Mouse (Mus musculus) heart, embryonic 11.5 days (tissue): ENCODE results near the gene Gipc2. TPM values are rescaled to one million over a fixed set of nuclear protein-coding genes. Genes with fewer than 3 reads are reported as not detected.
"Not testable (repeated sequence)": the region's sequence is repeated elsewhere in the genome, so short reads cannot be mapped to it uniquely, and the experiment has no call there.

Experiments used
- ATAC-seq: fragments of 200-750 bp; cut with Nextera tagmentation; replicated peaks from 2 replicates; pipeline ENCODE4 v1.8.0; 2017; ENCODE audit warnings: moderate library complexity; ENCODE audit not compliant: insufficient number of reproducible peaks, low FRiP score, low TSS enrichment
- H3K27ac ChIP-seq: fragments of 300-500 bp; sonication (generic); 2 replicates; pipeline ENCODE4 v1.5.1; 2014; ENCODE audit warnings: mild to moderate bottlenecking, low read depth, low read length
- H3K27me3 ChIP-seq: fragments of 300-500 bp; sonication (generic); 2 replicates; pipeline ENCODE4 v1.6.1; 2014; ENCODE audit warnings: mild to moderate bottlenecking, low read length, mixed read lengths; ENCODE audit not compliant: control insufficient read depth, insufficient read depth
- H3K36me3 ChIP-seq: fragments of 300-500 bp; sonication (generic); 2 replicates; pipeline ENCODE4 v1.6.1; 2014; ENCODE audit warnings: mild to moderate bottlenecking, low read length, moderate library complexity, mixed read lengths; ENCODE audit not compliant: control insufficient read depth, insufficient read depth
- H3K4me1 ChIP-seq: fragments of 300-500 bp; sonication (generic); 2 replicates; pipeline ENCODE4 v1.6.1; 2014; ENCODE audit warnings: low read length; ENCODE audit not compliant: control insufficient read depth, insufficient read depth
- H3K4me2 ChIP-seq: fragments of 300-500 bp; sonication (generic); 2 replicates; pipeline ENCODE4 v1.6.1; 2014; ENCODE audit warnings: mild to moderate bottlenecking, moderate library complexity
- H3K4me3 ChIP-seq: fragments of 300-500 bp; sonication (generic); 2 replicates; pipeline ENCODE4 v1.5.1; 2014; ENCODE audit warnings: low read depth, low read length
- H3K9ac ChIP-seq: fragments of 300-500 bp; sonication (generic); 2 replicates; pipeline ENCODE4 v1.6.1; 2014; ENCODE audit warnings: mild to moderate bottlenecking, low read depth, low read length, moderate library complexity
- H3K9me3 ChIP-seq: fragments of 300-500 bp; sonication (generic); replicated peaks from 2 replicates; pipeline ENCODE4 v1.6.1; 2016; ENCODE audit warnings: low read length; ENCODE audit not compliant: control insufficient read depth
- WGBS: fragments of 180-500 bp; shearing (Covaris S2); extraction: QIAGEN DNeasy Blood & Tissue Kit; methylation state at CpG from one replicate; pipeline ENCODE4 v1.1.7; 2014; ENCODE audit not compliant: insufficient replicate concordance; 5-methylcytosine and 5-hydroxymethylcytosine counted together
- polyA plus RNA-seq: library from polyadenylated mRNA; unstranded; fragments of >200 nt; fragmentation: Nextera tagmentation; extraction: Ambion mirVana; gene quantifications from 2 replicates; pipeline ENCODE4 v1.2.1, GENCODE M21; 2014

The Gipc2 gene
- polyA plus RNA-seq, 1 experiment from 2014 or later = 4.4 TPM

GRCm38 (mm10) chr3:152147085-152147831, 18.8 kb downstream of the Gipc2 start:
- H3K36me3 ChIP-seq = no peaks in the 10 kb centered on the region
- peaks cover 26% of the 10 kb centered on the region for H3K4me1 ChIP-seq
- no peak overlapping the region for H3K4me3 ChIP-seq
- H3K9me3 ChIP-seq = no peaks in the 10 kb centered on the region
- no peak overlapping the region for H3K27ac ChIP-seq
- no peak for ATAC-seq
- no peak overlapping the region for H3K9ac ChIP-seq
- WGBS = 53% methylated on average over 12 of the region's 12 CpGs
- H3K27me3 ChIP-seq = no peaks in the 10 kb centered on the region
- H3K4me2 ChIP-seq = no peak overlapping the region

GRCm38 (mm10) chr3:152145186-152145585, 20.8 kb downstream of the Gipc2 start:
- Histone ChIP-seq H3K9me3 (no peaks in the 10 kb centered on the region), H3K9ac (peak overlapping the region; percentile 39; the same call in 1 of the 2 replicates), H3K4me1 (peaks cover 21% of the 10 kb centered on the region), H3K27ac (peak overlapping the region; percentile 92), H3K36me3 (no peaks in the 10 kb centered on the region), H3K4me2 (peak overlapping the region; percentile 31; the same call in 1 of the 2 replicates), H3K27me3 (no peaks in the 10 kb centered on the region), H3K4me3 (no peak overlapping the region)
- 37% methylated on average over 2 of the region's 2 CpGs for WGBS
- peak; percentile 90 for ATAC-seq

GRCm38 (mm10) chr3:152142989-152143695, 22.9 kb downstream of the Gipc2 start:
- no peak overlapping the region for H3K27ac ChIP-seq
- no peak overlapping the region for H3K4me3 ChIP-seq
- H3K27me3 ChIP-seq = no peaks in the 10 kb centered on the region
- WGBS = 56% methylated on average over 6 of the region's 6 CpGs
- H3K4me1 ChIP-seq = peaks cover 14% of the 10 kb centered on the region
- no peak overlapping the region for H3K9ac ChIP-seq
- H3K4me2 ChIP-seq = no peak overlapping the region
- H3K9me3 ChIP-seq = no peaks in the 10 kb centered on the region
- H3K36me3 ChIP-seq = no peaks in the 10 kb centered on the region
- ATAC-seq = no peak

GRCm38 (mm10) chr3:152142146-152142545, 23.9 kb downstream of the Gipc2 start:
- H3K27me3 ChIP-seq = no peaks in the 10 kb centered on the region
- no peak for ATAC-seq
- no peaks in the 10 kb centered on the region for H3K36me3 ChIP-seq
- H3K27ac ChIP-seq = no peak overlapping the region
- no peak overlapping the region for H3K9ac ChIP-seq
- H3K9me3 ChIP-seq = no peaks in the 10 kb centered on the region
- H3K4me1 ChIP-seq = peaks cover 13% of the 10 kb centered on the region
- H3K4me3 ChIP-seq = no peak overlapping the region
- 68% methylated on average over 3 of the region's 3 CpGs for WGBS
- no peak overlapping the region for H3K4me2 ChIP-seq

GRCm38 (mm10) chr3:152139308-152139707, 26.7 kb downstream of the Gipc2 start:
- H3K9me3 ChIP-seq, ATAC-seq, H3K4me1 ChIP-seq, H3K36me3 ChIP-seq, H3K27ac ChIP-seq, H3K4me3 ChIP-seq, H3K4me2 ChIP-seq, H3K9ac ChIP-seq, H3K27me3 ChIP-seq: not testable (repeated sequence)
- whole genome bisulfite sequencing = 88% methylated on average over 3 of the region's 3 CpGs

- peaks cover 12% of the 10 kb centered on the region for H3K4me1 ChIP-seq
- H3K4me2 ChIP-seq, H3K36me3 ChIP-seq, H3K9me3 ChIP-seq, ATAC-seq, H3K27me3 ChIP-seq, H3K9ac ChIP-seq, H3K27ac ChIP-seq, H3K4me3 ChIP-seq: not testable (repeated sequence)
- 87% methylated on average over 16 of the region's 16 CpGs for WGBS
Observed at GRCm38 (mm10) chr3:152136106-152136505, 29.9 kb downstream of the Gipc2 start.

- no peak overlapping the region; the same call in 1 of the 2 replicates for H3K9ac ChIP-seq
- ATAC-seq = peak; percentile 80
- no peak overlapping the region for H3K4me3 ChIP-seq
Observed at GRCm38 (mm10) chr3:152133621-152134020, 32.4 kb downstream of the Gipc2 start.

GRCm38 (mm10) chr3:152130963-152131362, 35.1 kb downstream of the Gipc2 start:
- Histone ChIP-seq H3K4me1 (peaks cover 6% of the 10 kb centered on the region; the same call in 1 of the 2 replicates), H3K9me3 (no peaks in the 10 kb centered on the region), H3K4me3 (no peak overlapping the region), H3K9ac (no peak overlapping the region), H3K4me2 (no peak overlapping the region), H3K27ac (no peak overlapping the region), H3K36me3 (no peaks in the 10 kb centered on the region; the same call in 1 of the 2 replicates), H3K27me3 (no peaks in the 10 kb centered on the region)
- ATAC-seq = no peak
- 78% methylated on average over 4 of the region's 4 CpGs for WGBS

More at GRCm38 (mm10) chr3:152133621-152134020, 32.4 kb downstream of the Gipc2 start:
- Histone ChIP-seq H3K4me2 (peak overlapping the region; percentile 40), H3K27ac (peak overlapping the region; percentile 73), H3K27me3 (no peaks in the 10 kb centered on the region), H3K4me1 (peaks cover 12% of the 10 kb centered on the region), H3K36me3 (no peaks in the 10 kb centered on the region), H3K9me3 (no peaks in the 10 kb centered on the region)
- 26% methylated on average over 9 of the region's 9 CpGs for WGBS
